Mouse (Mus musculus) ovary, postnatal 10 days (tissue): ENCODE measurements around the gene Car1.
"Not testable (repeated sequence)": the region's sequence is repeated elsewhere in the genome, so short reads cannot be mapped to it uniquely, and the experiment has no call there.

Source experiments
- DNase-seq: peaks from one replicate; pipeline ENCODE4 v3.0.0; 2022; ENCODE audit warnings: low spot score

Car1 gene

DNA sequence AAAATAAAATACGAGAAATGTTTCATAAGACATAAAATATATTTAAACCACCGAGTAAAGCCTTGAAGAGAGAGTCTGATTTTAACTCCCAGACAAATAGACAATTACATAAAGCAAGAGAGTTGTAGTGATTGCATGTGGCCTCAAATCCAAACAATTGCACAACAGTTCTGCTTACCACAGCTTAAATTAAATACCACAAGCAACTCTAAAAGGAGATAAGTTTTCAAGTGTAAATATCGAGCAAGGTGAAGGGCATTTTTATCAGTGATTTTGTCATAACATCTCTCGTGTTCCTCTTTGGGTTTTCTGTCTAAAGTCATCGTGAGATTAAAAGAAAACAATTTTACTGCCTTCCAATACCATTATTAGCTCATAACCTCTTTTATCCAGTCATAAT is 25.0 kb downstream of the Car1 start:
- DNase-seq, result not testable (repeated sequence)

DNA sequence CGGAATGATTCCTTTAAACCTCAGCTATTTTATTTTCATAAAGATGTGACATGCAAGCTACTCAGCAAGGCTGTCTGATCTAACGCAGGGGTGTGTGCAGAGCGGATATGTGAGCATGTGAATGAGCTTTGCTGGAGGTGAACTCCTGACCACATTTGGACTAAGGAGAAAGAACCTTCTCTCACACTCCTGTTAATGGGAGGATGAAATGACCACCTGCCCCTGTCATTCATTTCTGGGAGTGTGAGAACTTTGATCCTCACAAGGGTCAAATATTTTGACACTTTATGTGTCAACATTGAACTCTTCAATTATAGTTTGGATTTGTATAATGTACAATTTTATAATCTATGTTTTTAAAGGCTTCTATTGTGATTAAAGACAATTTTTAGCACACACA is 25.8 kb downstream of the Car1 start:
- DNase-seq, result not testable (repeated sequence)

DNA sequence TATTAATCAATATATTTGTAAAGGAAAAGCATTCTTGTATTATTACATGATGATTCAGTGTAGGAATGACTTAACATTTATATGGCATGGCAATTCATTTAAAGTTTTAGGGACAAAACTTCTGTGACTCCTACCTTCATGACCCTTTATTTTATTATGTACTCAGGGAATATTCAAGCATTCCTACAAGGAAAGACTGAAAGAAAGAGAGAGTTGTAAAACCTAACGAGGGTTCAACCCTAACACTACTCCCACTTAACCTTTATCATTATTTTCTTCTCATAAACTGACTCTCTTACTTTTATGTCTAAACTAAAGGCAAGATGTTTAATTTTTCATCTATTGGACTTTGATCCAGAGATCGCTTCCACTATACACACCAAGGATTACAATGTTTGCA is 28.0 kb downstream of the Car1 start:
- no peak for DNase-seq

DNA sequence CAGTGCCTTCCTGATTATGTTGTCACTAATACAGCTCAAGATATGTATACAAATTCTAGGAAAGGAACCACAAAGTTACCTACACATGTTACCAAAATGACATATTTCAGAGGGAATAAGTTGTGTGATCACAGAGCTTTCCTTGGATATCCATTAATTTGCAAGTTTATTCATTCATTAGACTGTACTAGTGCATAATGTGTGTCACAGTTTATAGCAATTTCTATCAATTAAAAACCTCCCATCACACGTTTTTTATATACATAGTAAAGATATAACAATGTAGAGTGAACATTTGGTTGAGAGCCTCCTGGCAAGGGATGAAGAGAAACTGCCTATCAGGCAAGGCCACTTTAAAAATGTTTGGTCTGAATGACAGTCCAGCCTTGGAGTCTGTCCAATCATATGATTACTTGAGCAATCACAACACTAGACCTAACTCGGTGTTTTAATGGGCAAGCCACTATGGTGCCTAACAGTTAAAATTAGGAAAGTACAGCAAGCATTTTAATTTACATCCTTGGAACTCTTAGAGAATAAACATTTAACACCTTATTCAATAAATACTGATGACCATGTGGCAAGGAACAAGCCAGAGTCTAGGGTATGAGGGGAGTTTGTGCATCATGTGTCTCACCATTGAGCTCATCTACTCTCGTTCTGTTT is 31.5 kb downstream of the Car1 start:
- DNase-seq, result not testable (repeated sequence)

DNA sequence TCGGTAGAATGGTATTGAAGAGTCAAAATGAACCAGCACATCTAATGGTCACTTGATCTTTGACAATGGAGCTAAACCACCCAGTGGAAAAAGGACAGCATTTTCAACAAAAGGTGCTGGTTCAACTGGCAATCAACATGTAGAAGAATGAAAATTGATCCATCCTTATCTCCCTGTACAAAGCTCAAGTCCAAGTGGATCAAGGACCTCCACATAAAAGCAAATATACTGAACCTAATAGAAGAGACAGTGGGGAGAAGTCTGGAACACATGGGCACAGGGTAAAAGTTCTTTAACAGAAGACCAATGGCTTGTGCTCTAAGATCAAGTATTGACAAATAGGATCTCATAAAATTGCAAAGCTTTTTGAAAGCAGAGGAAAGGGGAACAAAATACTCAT is 33.6 kb downstream of the Car1 start:
- not testable (repeated sequence) for DNase-seq

DNA sequence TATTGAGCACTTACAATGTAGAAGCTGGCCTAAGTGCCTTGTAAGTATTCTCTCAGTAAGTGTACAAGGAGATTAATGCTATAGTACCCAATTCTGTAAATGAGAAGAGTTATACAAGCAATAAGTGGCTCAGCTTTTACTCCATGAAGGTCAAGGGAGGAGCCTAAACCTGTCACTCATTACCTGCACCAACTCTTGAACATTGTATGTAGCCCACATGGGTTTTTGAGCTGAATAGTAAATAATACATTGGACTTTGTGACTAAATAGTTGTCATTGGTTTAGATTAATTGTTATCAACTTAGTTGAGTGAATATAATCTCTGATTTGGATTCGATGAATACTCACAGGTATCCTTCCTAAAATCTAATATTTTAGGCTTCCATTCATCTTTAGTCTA is 35.7 kb downstream of the Car1 start:
- DNase-seq, result not testable (repeated sequence)

DNA sequence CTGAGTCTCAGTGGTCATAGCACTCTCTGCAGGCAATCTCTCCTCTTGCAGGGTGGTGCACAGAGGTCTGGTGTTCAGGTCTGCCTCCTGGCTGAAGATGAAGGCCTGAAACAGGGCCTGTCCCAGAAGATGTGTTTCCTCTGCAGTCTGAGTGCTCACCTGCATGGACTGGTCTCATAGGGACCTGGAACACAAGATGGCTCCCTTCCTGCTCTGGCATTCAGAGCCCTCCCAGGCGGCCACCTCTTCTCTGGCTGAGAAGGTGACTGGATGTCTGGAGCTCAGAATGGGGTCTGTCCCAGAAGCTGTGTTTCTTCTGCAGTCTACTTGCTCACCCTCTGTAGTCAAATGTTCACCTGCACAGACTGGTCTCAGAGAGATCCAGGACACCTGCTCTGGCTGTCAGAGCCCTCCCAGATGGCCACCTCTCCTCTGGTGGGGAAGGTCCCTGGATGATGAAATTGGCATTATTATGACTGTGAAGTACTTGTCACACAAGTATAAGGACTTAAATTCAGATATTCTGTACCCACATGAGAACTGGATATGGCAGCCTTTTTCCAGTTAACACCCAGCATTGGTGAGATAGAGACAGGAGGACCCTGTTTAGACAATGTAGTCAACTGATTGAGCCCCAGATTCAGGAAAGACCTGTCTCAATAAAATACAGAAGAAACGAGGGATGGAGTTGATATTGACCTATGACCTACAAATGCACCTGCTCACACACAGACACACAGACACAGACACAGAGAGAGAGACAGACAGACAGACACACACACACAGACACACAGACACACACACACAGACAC is 43.2 kb downstream of the Car1 start:
- no peak for DNase-seq

DNA sequence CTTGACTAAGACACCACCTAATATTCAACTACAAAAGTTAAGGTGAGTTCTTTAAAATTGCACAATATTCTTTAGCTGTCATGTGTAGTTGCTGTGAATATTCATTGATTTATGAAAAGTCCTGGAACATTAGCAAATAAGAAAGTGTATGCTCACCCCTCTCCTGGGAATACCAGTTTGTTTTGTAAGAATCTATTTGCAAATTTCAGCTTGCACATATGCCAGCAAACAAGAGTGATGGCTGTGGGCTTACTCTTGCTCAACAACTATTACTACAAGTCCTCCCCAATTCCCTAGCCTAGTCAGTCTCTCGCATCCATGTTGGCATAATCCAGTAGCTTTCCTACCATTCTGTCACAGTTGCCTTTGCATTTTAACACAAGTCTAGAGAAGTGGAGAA is 52.5 kb downstream of the Car1 start:
- no peak for DNase-seq

DNA sequence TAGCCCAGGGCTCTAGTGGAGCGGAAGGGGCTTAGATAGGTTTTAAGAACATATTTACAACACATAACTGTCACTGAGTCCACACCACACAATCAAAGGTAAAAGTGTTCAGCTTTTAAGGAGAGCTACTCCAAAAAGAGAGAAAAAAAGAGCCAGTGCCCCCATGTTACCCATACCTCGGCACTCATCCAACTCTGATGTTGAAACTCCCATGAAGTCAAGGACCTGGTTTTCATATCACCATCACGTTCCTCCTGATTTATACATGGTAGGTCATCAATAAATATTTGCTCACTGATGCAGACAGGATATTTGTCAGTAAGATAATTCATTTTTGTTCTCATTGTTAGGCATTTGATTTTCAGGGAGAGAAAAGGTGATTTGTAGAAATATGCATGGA is 62.1 kb downstream of the Car1 start:
- no peak for DNase-seq

DNA sequence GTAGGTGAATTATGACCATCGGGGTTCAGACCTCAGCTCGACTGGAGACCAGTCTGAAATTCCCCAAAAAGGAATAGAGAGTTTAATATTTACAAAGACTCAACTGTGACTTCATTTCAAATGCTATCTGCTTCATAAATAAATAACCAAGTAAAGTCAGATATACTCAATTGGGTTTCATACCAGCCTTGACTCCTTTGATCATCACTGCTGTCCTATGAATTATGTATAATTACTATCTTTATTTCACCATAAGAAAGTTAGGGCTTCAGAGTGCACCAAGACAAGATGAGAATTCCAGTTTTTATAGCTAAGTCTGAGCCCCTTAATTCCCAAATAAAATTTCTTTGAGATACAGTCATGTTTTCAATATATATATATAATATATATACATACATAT is 69.9 kb downstream of the Car1 start:
- DNase-seq, result no peak

DNA sequence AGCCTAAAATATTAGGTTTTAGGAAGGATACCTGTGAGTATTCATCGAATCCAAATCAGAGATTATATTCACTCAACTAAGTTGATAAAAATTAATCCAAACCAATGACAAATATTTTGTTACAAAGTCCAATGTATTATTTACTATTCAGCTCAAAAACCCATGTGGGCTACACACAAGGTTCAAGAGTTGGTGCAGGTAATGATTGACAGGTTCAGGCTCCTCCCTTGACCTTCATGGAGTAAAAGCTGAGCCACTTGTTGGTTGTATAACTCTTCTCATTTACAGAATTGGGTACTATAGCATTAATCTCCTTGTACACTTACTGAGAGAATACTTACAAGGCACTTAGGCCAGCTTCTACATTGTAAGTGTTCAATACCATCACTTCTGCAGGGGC is 80.7 kb downstream of the Car1 start:
- DNase-seq, result not testable (repeated sequence)

DNA sequence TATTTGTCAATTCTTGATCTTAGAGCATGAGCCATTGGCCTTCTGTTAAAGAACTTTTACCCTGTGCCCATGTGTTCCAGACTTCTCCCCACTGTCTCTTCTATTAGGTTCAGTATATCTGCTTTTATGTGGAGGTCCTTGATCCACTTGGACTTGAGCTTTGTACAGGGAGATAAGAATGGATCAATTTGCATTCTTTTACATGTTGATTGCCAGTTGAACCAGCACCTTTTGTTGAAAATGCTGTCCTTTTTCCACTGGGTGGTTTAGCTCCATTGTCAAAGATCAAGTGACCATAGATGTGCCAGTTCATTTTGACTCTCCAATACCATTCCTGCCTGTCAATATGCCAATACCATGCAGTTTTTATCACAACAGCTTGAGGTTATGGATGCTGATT is 82.7 kb downstream of the Car1 start:
- DNase-seq, result not testable (repeated sequence)
